Comparison of ENCODE assay signal across 11 mouse cellular contexts in genomic region chr6:29672563-29673411, GRCm38 (mm10). TPM values are rescaled to one million over a fixed set of nuclear protein-coding genes. Genes with fewer than 3 reads are reported as not detected.
A peak's percentile ranks its signal among the peaks of the same experiment; 100 is the strongest.
DNase-seq lines count a peak whose midpoint lies in the region; ATAC-seq and TF ChIP-seq lines count a peak whose summit lies in the region.
"Had no signal": no experiment of that assay in that cellular context is flagged by ENCODE, and none has a peak within 500 bp of the region (broad histone marks: within the 10 kb centered on the region; RNA-seq: fewer than 3 reads in every experiment).

No protein-coding gene starts in this region.

- no peaks in the 10 kb centered on the region for H3K27me3 ChIP-seq in myocyte (ENCODE audit: control insufficient read depth, insufficient read depth, insufficient read length)

- ATAC-seq in megakaryocyte-erythroid progenitor cell, adult 5-6 weeks (replicated peaks; ENCODE audit: low FRiP score, low TSS enrichment, poor library complexity, severe bottlenecking): no peak

- H3K36me3 ChIP-seq in myocyte (ENCODE audit: control insufficient read depth, insufficient read depth): no peaks in the 10 kb centered on the region

- intact Hi-C loops in left cerebral cortex, postnatal 4 days (cut with DNase I): no loop called here

- TF ChIP-seq POLR2A in embryonic fibroblast, embryonic 13.5 days (IDR thresholded peaks at IDR 0.05; ENCODE audit: low read depth, low read length): no peak
- TF ChIP-seq POLR2A in myocyte (IDR thresholded peaks at IDR 0.05; ENCODE audit: insufficient read length, low read depth): no peak

- peak overlapping the region; percentile 85 for H3K27ac ChIP-seq in embryonic fibroblast, embryonic 13.5 days (ENCODE audit: insufficient read depth, low read length)

- no peaks in the 10 kb centered on the region for H3K4me1 ChIP-seq in embryonic fibroblast, embryonic 13.5 days (ENCODE audit: control insufficient read depth, insufficient read depth, low read length)

- peak overlapping the region; percentile 19 for H3K4me2 ChIP-seq in myocyte (ENCODE audit: low read depth)

- H3ac ChIP-seq in myocyte (ENCODE audit: control insufficient read depth, insufficient read length): no peak overlapping the region

- no peak for TF ChIP-seq CTCF in embryonic fibroblast, embryonic 13.5 days (IDR thresholded peaks at IDR 0.05; ENCODE audit: borderline replicate concordance, insufficient read depth, low read length)

- DNase-seq in left cerebral cortex, adult 18-20 months (ENCODE audit: low spot score in 2 of 2): peak; percentile 24 to 45
- no peak for DNase-seq in left cerebral cortex, postnatal 4 days
- DNase-seq in NIH3T3 (ENCODE audit: low read depth): peak; percentile 89
- DNase-seq in cerebellum, postnatal 10 days: no peak
- no peak for DNase-seq in lung, postnatal 4 days
- DNase-seq: kidney, adult 11 months; lung, adult 2 months had no signal

- H3K79me2 ChIP-seq in myocyte (ENCODE audit: control insufficient read depth, insufficient read depth): no peaks in the 10 kb centered on the region

- no peak overlapping the region for H3K4me3 ChIP-seq in embryonic fibroblast, embryonic 13.5 days (ENCODE audit: insufficient read depth, low read length)
- H3K4me3 ChIP-seq in myocyte: no peak overlapping the region
- H3K4me3 ChIP-seq: erythroblast, embryonic 14.5 days had no signal

TF ChIP-seq in myocyte, 11 proteins besides CTCF, POLR2A, EP300 and RAD21:
- TF ChIP-seq POLR2AphosphoS2 (IDR thresholded peaks at IDR 0.05; ENCODE audit: insufficient read length, low read depth): no peak
- peak in 1 of 3 experiments; percentile 37 for TF ChIP-seq MYOG (IDR thresholded peaks at IDR 0.05; ENCODE audit: control insufficient read depth in 1 of 3, insufficient read depth in 1 of 3, insufficient read length in 2 of 3, low read depth in 2 of 3)
- peak in 2 of 3 experiments; percentile 54 to 55 for TF ChIP-seq MYOD1 (IDR thresholded peaks at IDR 0.05; ENCODE audit: control insufficient read depth in 1 of 3, insufficient read length in 2 of 3, low read depth in 2 of 3)
- TF ChIP-seq REST (IDR thresholded peaks at IDR 0.05; ENCODE audit: insufficient read depth, insufficient read length): peak; percentile 74
- no peak for TF ChIP-seq TCF12 (IDR thresholded peaks at IDR 0.05; ENCODE audit: insufficient read depth, poor library complexity, severe bottlenecking)
- TF ChIP-seq MAX (IDR thresholded peaks at IDR 0.05; ENCODE audit: low read depth): no peak
- no peak for TF ChIP-seq CEBPB (IDR thresholded peaks at IDR 0.05; ENCODE audit: insufficient read depth, poor library complexity, severe bottlenecking)

RNA-seq across cellular contexts. Expression of gene Tspan33, which starts 21.2 kb away (rescaled TPM):
- total RNA-seq in left cerebral cortex, adult 18-20 months (2021): 10 to 100 TPM; 23.1 to 25.9 TPM
- total RNA-seq in left cerebral cortex, postnatal 4 days (2021): 1 to 10 TPM; 7.0 to 8.8 TPM
- polyA plus RNA-seq in embryonic fibroblast, embryonic 13.5 days (2011; ENCODE audit: insufficient read length, low read depth, missing spikeins): 0.40 and 1.1 TPM in 2 replicates
- polyA plus RNA-seq in myocyte (2012; fragmentation: generic; extraction: Trizol): 8.6 TPM
- total RNA-seq in megakaryocyte-erythroid progenitor cell, adult 5-6 weeks (2014; fragmentation: Nextera tagmentation): 88.1 and 106 TPM in 2 replicates
- 36.2 and 60.3 TPM in 2 replicates for total RNA-seq in megakaryocyte-erythroid progenitor cell, adult 5-6 weeks (2017)

Comparison
In these comparisons a context has a peak if more than half of its experiments do, and no peak if none do; other contexts are left out.
1. DNase-seq: peak in left cerebral cortex, adult 18-20 months (2 of 2) and NIH3T3 (single experiment); none in left cerebral cortex, postnatal 4 days (single experiment), cerebellum, postnatal 10 days (0 of 2) and lung, postnatal 4 days (0 of 2).